Mouse (Mus musculus) megakaryocyte progenitor cell, adult 5-6 weeks (primary cell): ENCODE measurements around the gene Nfkbib. TPM values are rescaled to one million over a fixed set of nuclear protein-coding genes. Genes with fewer than 3 reads are reported as not detected.

Source experiments
- ATAC-seq: replicated peaks from 2 replicates; pipeline ENCODE4 v1.8.0; 2016; ENCODE audit warnings: mild to moderate bottlenecking, moderate TSS enrichment, inconsistent platforms; ENCODE audit not compliant: poor library complexity
- total RNA-seq, 2 experiments: library from RNA; stranded (forward) in 1 of 2; stranded (reverse) in 1 of 2; fragments of 157-497, 149-512 nt in 1 of 2; fragments of 200-1000 nt in 1 of 2; gene quantifications; 2 replicates each; pipeline versions ENCODE4 v1.2.3 to v1.2.4; 2015 to 2017

Gene Nfkbib
- total RNA-seq, 2 experiments from 2014 or later, result 14.7 to 15.7 TPM

GRCm38 (mm10) chr7:28801451-28801850 lies 34.1 kb upstream of the Nfkbib start:
- no peak for ATAC-seq

GRCm38 (mm10) chr7:28799994-28800393 lies 32.7 kb upstream of the Nfkbib start:
- no peak for ATAC-seq

- peak; percentile 87 for ATAC-seq
Measured at GRCm38 (mm10) chr7:28796562-28796975, 29.3 kb upstream of the Nfkbib start.

- ATAC-seq, result peak; percentile 62
Measured at GRCm38 (mm10) chr7:28795832-28796231, 28.5 kb upstream of the Nfkbib start.

GRCm38 (mm10) chr7:28794496-28794895 lies 27.2 kb upstream of the Nfkbib start:
- ATAC-seq, result no peak

- peak; percentile 40 for ATAC-seq
Measured at GRCm38 (mm10) chr7:28793834-28794233, 26.5 kb upstream of the Nfkbib start.

GRCm38 (mm10) chr7:28792391-28793185 lies 25.3 kb upstream of the Nfkbib start:
- ATAC-seq, result no peak

- no peak for ATAC-seq
Measured at GRCm38 (mm10) chr7:28791706-28792105, 24.4 kb upstream of the Nfkbib start.

GRCm38 (mm10) chr7:28790066-28790806 lies 22.9 kb upstream of the Nfkbib start:
- ATAC-seq, result no peak

GRCm38 (mm10) chr7:28789235-28789634 lies 21.9 kb upstream of the Nfkbib start:
- ATAC-seq, result no peak

GRCm38 (mm10) chr7:28788307-28789195 lies 21.2 kb upstream of the Nfkbib start, which contains the start of gene Rinl:
Gene Rinl, plus strand, starts transcription at chr7:28788969.
- ATAC-seq, result peak; percentile 58; the same call in 1 of the 2 replicates

GRCm38 (mm10) chr7:28787884-28788283 lies 20.6 kb upstream of the Nfkbib start:
- no peak for ATAC-seq

- ATAC-seq, result no peak
Measured at GRCm38 (mm10) chr7:28785161-28785560, 17.8 kb upstream of the Nfkbib start.

GRCm38 (mm10) chr7:28781261-28781663 lies 13.9 kb upstream of the Nfkbib start:
- ATAC-seq, result peak; percentile 82

GRCm38 (mm10) chr7:28780857-28781256 lies 13.5 kb upstream of the Nfkbib start:
- ATAC-seq, result no peak

- ATAC-seq, result peak; percentile 90
Measured at GRCm38 (mm10) chr7:28780067-28780658, 12.9 kb upstream of the Nfkbib start.

- ATAC-seq, result no peak
Measured at GRCm38 (mm10) chr7:28778825-28779224, 11.5 kb upstream of the Nfkbib start.

GRCm38 (mm10) chr7:28775129-28775528 lies 7.8 kb upstream of the Nfkbib start:
- no peak for ATAC-seq

- no peak for ATAC-seq
Measured at GRCm38 (mm10) chr7:28774164-28774563, 6.9 kb upstream of the Nfkbib start.

GRCm38 (mm10) chr7:28773163-28773562 lies 5.9 kb upstream of the Nfkbib start:
- ATAC-seq, result no peak

- ATAC-seq, result no peak
Measured at GRCm38 (mm10) chr7:28771867-28772266, 4.6 kb upstream of the Nfkbib start.
